Mouse (Mus musculus): ENCODE measurements around the gene Wfdc15b. TPM values are rescaled to one million over a fixed set of nuclear protein-coding genes. Genes with fewer than 3 reads are reported as not detected.

Wfdc15b gene
- total RNA-seq (2023) = not detected

GRCm38 (mm10) chr2:164221522-164221921 lies at the start of gene Wfdc15b:
Gene Wfdc15b (minus strand): TSS chr2:164221660.

GRCm38 (mm10) chr2:164256540-164256939 lies 35.1 kb upstream of the Wfdc15b start, which contains the start of gene Svs3b:
Gene Svs3b (minus strand): TSS chr2:164256640.

GRCm38 (mm10) chr2:164238366-164238765 lies 16.9 kb upstream of the Wfdc15b start, which contains the start of gene Svs2:
Gene Svs2 (minus strand): TSS chr2:164238466.

GRCm38 (mm10) chr2:164199626-164200327 lies 21.7 kb downstream of the Wfdc15b start, which contains the start of gene Wfdc15a:
Gene Wfdc15a (minus strand): TSS chr2:164200130.

GRCm38 (mm10) chr2:164190576-164190975 lies 30.9 kb downstream of the Wfdc15b start, which contains the start of gene Wfdc12:
Gene Wfdc12 (minus strand): TSS chr2:164190608.

GRCm38 (mm10) chr2:164182692-164183255 lies 38.7 kb downstream of the Wfdc15b start, which contains the start of gene Wfdc5:
Gene Wfdc5 (minus strand): TSS chr2:164182742.

GRCm38 (mm10) chr2:164170902-164171301 lies 50.6 kb downstream of the Wfdc15b start, which contains the start of gene Kcns1:
Gene Kcns1 (minus strand): TSS chr2:164171113.

Other genes starting within 250 kb of the Wfdc15b start
- 100 to 1,000 TPM; 109 to 110 TPM for gene Ywhab, start 226.7 kb downstream of the Wfdc15b start, total RNA-seq (2023)
- 1 to 10 TPM; 1.1 to 3.3 TPM for gene Pabpc1l, start 196.2 kb downstream of the Wfdc15b start, total RNA-seq (2023)
- 100 to 1,000 TPM; 234 to 261 TPM for gene Stk4, start 151.3 kb downstream of the Wfdc15b start, total RNA-seq (2023)
- 10 to 100 TPM; 79.5 to 80.2 TPM for gene Tomm34, start 150.5 kb downstream of the Wfdc15b start, total RNA-seq (2023)
- gene Kcns1, start 50.5 kb downstream of the Wfdc15b start, total RNA-seq (2023) = not detected
- gene Wfdc5, start 38.9 kb downstream of the Wfdc15b start, total RNA-seq (2023) = not detected
- gene Wfdc12, start 31.1 kb downstream of the Wfdc15b start, total RNA-seq (2023) = not detected
- not detected for gene Wfdc15a, start 21.5 kb downstream of the Wfdc15b start, total RNA-seq (2023)
- gene Svs2, start 16.8 kb upstream of the Wfdc15b start, total RNA-seq (2023) = not detected
- not detected for gene Svs3b, start 35.0 kb upstream of the Wfdc15b start, total RNA-seq (2023)
- gene Svs4, start 56.8 kb upstream of the Wfdc15b start, total RNA-seq (2023) = not detected
- gene Svs3a, start 67.6 kb upstream of the Wfdc15b start, total RNA-seq (2023) = not detected
- not detected for gene Svs6, start 95.1 kb upstream of the Wfdc15b start, total RNA-seq (2023)
- not detected for gene Svs5, start 111.1 kb upstream of the Wfdc15b start, total RNA-seq (2023)
- 1 to 10 TPM; 3.2 to 3.5 TPM for gene Slpi, start 167.4 kb upstream of the Wfdc15b start, total RNA-seq (2023)
- under 1 TPM; 0.29 to 0.59 TPM for gene Rbpjl, start 181.5 kb upstream of the Wfdc15b start, total RNA-seq (2023)
- gene Matn4, start 183.5 kb upstream of the Wfdc15b start, total RNA-seq (2023) = under 1 TPM; 0.36 to 0.64 TPM
- 100 to 1,000 TPM; 156 to 168 TPM for gene Sdc4, start 222.2 kb upstream of the Wfdc15b start, total RNA-seq (2023)
- gene Sys1, start 235.3 kb upstream of the Wfdc15b start, total RNA-seq (2023) = 10 to 100 TPM; 58.9 to 62.8 TPM
- gene Gm20458, start 239.3 kb upstream of the Wfdc15b start, total RNA-seq (2023) = 1 to 10 TPM in 1 of 2 experiments, not detected in 1; 2.3 TPM